Mouse (Mus musculus) kidney, embryonic 16.5 days (tissue): ENCODE measurements around the gene Rnf4. TPM values are rescaled to one million over a fixed set of nuclear protein-coding genes. Genes with fewer than 3 reads are reported as not detected.
A peak's percentile ranks its signal among the peaks of the same experiment; 100 is the strongest.

Experiments used
- ATAC-seq: fragments of 200-750 bp; cut with Nextera tagmentation; 2 replicates; pipeline ENCODE4 v1.8.0; 2017; ENCODE audit warnings: moderate TSS enrichment; ENCODE audit not compliant: low FRiP score, low TSS enrichment
- H3K27ac ChIP-seq: fragments of 300-500 bp; sonication (generic); 2 replicates; pipeline ENCODE4 v1.5.1; 2014; ENCODE audit warnings: low read length
- H3K27me3 ChIP-seq: fragments of 300-500 bp; sonication (generic); 2 replicates; pipeline ENCODE4 v1.6.1; 2014; ENCODE audit warnings: low read length, control low read depth, mixed read lengths; ENCODE audit not compliant: insufficient read depth
- H3K36me3 ChIP-seq: fragments of 300-500 bp; sonication (generic); 2 replicates; pipeline ENCODE4 v1.6.1; 2014; ENCODE audit warnings: low read length, control low read depth, mixed read lengths; ENCODE audit not compliant: insufficient read depth
- H3K4me1 ChIP-seq: fragments of 300-500 bp; sonication (generic); 2 replicates; pipeline ENCODE4 v1.6.1; 2014; ENCODE audit warnings: low read length, control low read depth, mixed read lengths; ENCODE audit not compliant: insufficient read depth
- H3K4me2 ChIP-seq: fragments of 300-500 bp; sonication (generic); replicated peaks from 2 replicates; pipeline ENCODE4 v1.6.1; 2014; ENCODE audit warnings: low read depth, low read length
- H3K4me3 ChIP-seq: fragments of 300-500 bp; sonication (generic); 2 replicates; pipeline ENCODE4 v1.5.1; 2014; ENCODE audit warnings: mild to moderate bottlenecking, low read length
- H3K9ac ChIP-seq: fragments of 300-500 bp; sonication (generic); replicated peaks from 2 replicates; pipeline ENCODE4 v1.6.1; 2014; ENCODE audit warnings: low read length
- H3K9me3 ChIP-seq: fragments of 300-500 bp; sonication (generic); 2 replicates; pipeline ENCODE4 v1.6.1; 2016; ENCODE audit warnings: low read length, control low read depth
- WGBS: fragments of 180-500 bp; shearing (Covaris S2); extraction: QIAGEN DNeasy Blood & Tissue Kit; methylation state at CpG from one replicate; pipeline ENCODE4 v1.1.7; 2014; 5-methylcytosine and 5-hydroxymethylcytosine counted together
- polyA plus RNA-seq: library from polyadenylated mRNA; unstranded; fragments of >200 nt; fragmentation: Nextera tagmentation; extraction: Ambion mirVana; gene quantifications from 2 replicates; pipeline ENCODE4 v1.2.1, GENCODE M21; 2015

Gene Rnf4
- polyA plus RNA-seq, 1 experiment from 2014 or later, result 192 TPM

DNA sequence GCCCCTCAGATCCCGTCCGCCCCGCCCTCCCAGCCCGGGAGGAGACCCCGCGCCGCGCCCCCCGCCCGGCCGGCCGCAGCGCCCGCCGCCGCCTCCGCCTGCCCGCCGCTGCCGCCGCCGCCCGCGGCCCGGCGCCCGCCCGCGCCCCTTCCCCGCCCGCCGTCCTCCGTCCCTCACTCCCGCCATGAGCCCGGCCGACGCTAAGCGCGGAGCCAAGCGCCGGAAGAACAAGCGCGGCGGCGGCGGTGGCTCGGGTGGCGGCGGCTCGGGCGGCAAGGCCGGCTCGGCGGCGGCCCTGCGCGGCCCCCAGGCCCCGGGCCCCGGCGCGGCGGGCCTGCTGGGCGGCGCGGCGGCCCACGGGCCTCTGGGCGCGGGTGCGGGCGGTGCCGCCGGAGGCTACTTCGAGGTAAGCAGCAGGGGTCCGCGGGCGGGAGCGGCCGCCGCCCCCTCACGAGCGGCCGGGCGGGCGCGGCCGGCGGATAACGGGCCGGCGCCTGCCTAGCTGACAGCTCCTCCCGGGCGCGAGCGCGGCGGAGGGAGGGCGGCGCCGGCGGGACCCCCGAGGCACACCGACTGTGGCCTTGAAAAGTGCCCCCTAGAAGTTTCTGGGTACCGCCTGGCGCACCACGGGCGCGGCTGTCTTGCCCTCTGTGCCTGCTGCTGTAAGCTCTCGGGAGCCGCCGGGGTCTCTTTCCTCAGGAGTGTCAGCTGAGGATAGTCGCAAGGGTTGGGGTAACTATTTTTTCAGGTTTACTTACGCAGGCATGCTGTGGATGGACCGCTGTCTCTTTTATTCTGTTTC is 34.1 kb downstream of the Rnf4 start:
- H3K9ac ChIP-seq, result peak overlapping the region; percentile 91
- H3K36me3 ChIP-seq, result no peaks in the 10 kb centered on the region
- H3K4me3 ChIP-seq, result peak overlapping the region; percentile 88
- no peaks in the 10 kb centered on the region for H3K27me3 ChIP-seq
- WGBS, result 1% methylated on average over 43 of the region's 114 CpGs
- H3K9me3 ChIP-seq, result no peaks in the 10 kb centered on the region
- peak overlapping the region; percentile 65 for H3K27ac ChIP-seq
- H3K4me1 ChIP-seq, result peaks cover 21% of the 10 kb centered on the region
- ATAC-seq, result no peak
- peak overlapping the region; percentile 90 for H3K4me2 ChIP-seq

DNA sequence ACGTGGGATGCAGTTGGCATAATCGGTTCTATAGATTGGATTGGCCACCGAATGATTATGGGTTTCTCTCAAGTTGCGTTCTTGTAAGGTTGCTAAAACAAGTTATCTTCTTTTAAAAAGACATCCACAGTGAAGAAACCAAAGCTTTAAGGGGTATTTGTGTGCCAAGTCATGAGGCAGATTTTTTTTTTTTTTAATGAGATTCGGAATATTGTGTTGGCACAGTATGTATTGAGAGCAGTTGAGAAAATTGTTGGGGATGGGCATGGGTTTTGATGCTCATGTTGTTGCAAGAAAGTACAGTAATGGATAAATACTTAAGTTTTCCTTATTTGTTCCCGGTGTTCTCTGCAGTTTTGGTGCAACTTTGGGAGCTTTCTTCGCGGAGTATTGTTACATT is 34.8 kb downstream of the Rnf4 start:
- H3K27me3 ChIP-seq, result no peaks in the 10 kb centered on the region
- no peak for ATAC-seq
- H3K4me1 ChIP-seq, result peaks cover 21% of the 10 kb centered on the region
- no peaks in the 10 kb centered on the region for H3K9me3 ChIP-seq
- 24% methylated on average over 8 of the region's 8 CpGs for WGBS
- no peak overlapping the region for H3K27ac ChIP-seq
- peak overlapping the region; percentile 91 for H3K9ac ChIP-seq
- H3K4me3 ChIP-seq, result peak overlapping the region; percentile 88
- no peaks in the 10 kb centered on the region for H3K36me3 ChIP-seq
- peak overlapping the region; percentile 90 for H3K4me2 ChIP-seq

DNA sequence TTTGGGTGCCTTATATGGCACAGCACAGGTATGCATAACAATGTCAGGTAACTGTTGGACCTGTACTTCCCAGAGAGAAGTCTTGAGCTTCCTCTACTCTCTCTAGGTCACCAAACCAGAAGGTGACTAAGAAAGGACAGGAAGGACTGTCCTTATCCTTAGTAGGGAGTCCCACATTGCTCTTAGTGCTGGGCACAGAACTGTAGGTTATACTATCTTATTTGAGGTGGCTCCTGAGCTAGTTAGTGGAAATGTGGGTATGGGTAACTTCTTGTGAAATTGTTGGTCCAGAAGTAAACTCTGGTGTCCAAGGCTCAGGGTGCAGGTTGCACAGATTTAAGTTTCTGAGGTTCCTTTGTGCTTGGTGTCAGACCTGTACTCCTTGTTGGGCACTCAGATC is 36.1 kb downstream of the Rnf4 start:
- no peaks in the 10 kb centered on the region for H3K36me3 ChIP-seq
- H3K4me1 ChIP-seq, result peaks cover 21% of the 10 kb centered on the region
- no peaks in the 10 kb centered on the region for H3K9me3 ChIP-seq
- H3K9ac ChIP-seq, result no peak overlapping the region
- H3K4me2 ChIP-seq, result no peak overlapping the region
- H3K27me3 ChIP-seq, result no peaks in the 10 kb centered on the region
- ATAC-seq, result no peak
- no peak overlapping the region for H3K4me3 ChIP-seq
- H3K27ac ChIP-seq, result no peak overlapping the region

DNA sequence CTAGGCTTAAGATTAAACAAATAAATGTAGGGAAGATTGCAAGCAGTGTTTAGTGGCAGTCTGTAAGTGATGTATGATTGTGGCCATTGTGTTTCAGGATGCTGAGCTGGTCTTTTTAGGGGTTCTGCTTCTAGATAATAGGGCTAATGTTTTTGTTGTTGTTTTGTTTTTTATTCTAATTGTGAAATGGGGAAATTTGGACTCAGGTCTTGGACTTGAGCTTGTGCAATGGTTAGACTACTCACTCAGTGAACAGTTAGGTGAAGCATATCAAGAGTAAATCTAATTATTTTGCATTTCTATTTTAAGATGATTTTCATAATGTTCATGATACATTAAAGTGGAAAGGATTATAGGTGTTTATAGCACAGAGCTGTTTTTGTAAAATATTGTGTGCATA is 36.5 kb downstream of the Rnf4 start:
- no peak overlapping the region for H3K4me3 ChIP-seq
- peaks cover 21% of the 10 kb centered on the region for H3K4me1 ChIP-seq
- H3K27ac ChIP-seq, result no peak overlapping the region
- H3K9me3 ChIP-seq, result no peaks in the 10 kb centered on the region
- no peaks in the 10 kb centered on the region for H3K36me3 ChIP-seq
- no peak overlapping the region for H3K9ac ChIP-seq
- no peaks in the 10 kb centered on the region for H3K27me3 ChIP-seq
- ATAC-seq, result no peak
- no peak overlapping the region for H3K4me2 ChIP-seq

DNA sequence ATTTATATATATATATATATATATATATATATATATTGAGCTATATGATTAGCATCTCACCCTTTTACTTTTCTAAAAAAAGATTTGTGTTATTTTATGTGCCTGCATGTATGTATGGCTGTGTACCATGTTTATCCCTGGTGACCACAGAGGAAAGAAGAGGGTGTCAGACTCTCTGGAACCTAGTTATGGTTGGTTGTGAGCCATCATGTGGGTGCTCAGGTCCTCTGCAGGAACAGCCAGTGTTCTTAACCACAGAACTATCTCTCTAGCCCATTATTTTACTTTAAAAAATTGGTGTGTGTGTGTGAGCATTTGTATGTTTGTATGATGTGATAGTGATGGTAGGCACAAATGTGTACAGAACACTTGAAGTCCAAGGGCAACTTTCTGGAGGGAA is 42.7 kb downstream of the Rnf4 start:
- H3K9me3 ChIP-seq, result no peaks in the 10 kb centered on the region
- H3K9ac ChIP-seq, result no peak overlapping the region
- H3K36me3 ChIP-seq, result no peaks in the 10 kb centered on the region
- no peak overlapping the region for H3K4me2 ChIP-seq
- H3K27ac ChIP-seq, result no peak overlapping the region
- ATAC-seq, result no peak
- H3K4me3 ChIP-seq, result no peak overlapping the region
- H3K27me3 ChIP-seq, result no peaks in the 10 kb centered on the region
- no peaks in the 10 kb centered on the region for H3K4me1 ChIP-seq

DNA sequence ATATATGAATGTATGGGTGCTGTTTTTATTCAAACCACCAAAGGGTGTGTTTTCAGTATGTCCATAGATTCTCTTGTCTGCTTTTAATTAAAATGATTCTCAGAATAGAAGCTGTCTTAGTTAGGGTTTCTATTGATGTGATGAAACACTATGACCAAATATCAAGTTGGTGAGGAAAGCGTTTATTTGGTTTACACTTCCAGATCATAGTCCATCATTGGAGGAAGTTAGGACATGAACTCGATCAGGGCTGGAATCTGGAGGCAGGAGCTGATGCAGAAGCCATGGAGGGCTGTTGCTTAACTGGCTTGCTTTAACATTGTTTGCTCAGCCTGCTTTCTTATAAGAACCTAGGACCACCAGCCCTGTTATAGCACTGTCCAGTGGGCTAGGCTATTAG is 45.6 kb downstream of the Rnf4 start:
- H3K9me3 ChIP-seq, result peaks cover 10% of the 10 kb centered on the region
- WGBS, result 94% methylated on average over 2 of the region's 2 CpGs
- no peak overlapping the region for H3K27ac ChIP-seq
- ATAC-seq, result no peak
- H3K4me3 ChIP-seq, result no peak overlapping the region
- H3K27me3 ChIP-seq, result no peaks in the 10 kb centered on the region
- H3K9ac ChIP-seq, result no peak overlapping the region
- H3K36me3 ChIP-seq, result peaks cover 10% of the 10 kb centered on the region
- H3K4me2 ChIP-seq, result no peak overlapping the region
- H3K4me1 ChIP-seq, result no peaks in the 10 kb centered on the region

DNA sequence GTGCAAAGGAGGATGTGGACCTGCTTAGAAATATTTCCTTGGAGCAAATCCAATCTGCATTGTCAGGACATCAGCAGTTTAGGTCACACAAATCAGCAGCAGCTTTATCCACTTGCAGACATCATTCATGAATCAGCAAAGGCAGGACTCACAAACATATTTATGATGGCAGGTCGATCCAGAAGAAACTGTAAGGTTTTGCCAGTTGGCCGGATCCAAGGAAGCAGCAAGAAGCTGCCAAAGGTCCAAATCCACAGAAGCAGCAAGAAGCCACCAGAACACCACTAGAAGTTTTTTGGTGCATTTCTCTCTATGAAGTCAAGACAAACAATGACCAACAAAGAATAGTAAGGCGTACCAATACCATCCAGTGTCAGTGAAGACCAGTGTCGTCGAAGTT is 49.5 kb downstream of the Rnf4 start:
- Histone ChIP-seq H3K27me3 (no peaks in the 10 kb centered on the region), H3K4me2 (no peak overlapping the region), H3K9ac (no peak overlapping the region), H3K36me3 (peaks cover 10% of the 10 kb centered on the region), H3K4me3 (no peak overlapping the region), H3K4me1 (no peaks in the 10 kb centered on the region), H3K9me3 (peaks cover 10% of the 10 kb centered on the region), H3K27ac (no peak overlapping the region)
- 96% methylated on average over 5 of the region's 5 CpGs for WGBS
- ATAC-seq, result no peak

DNA sequence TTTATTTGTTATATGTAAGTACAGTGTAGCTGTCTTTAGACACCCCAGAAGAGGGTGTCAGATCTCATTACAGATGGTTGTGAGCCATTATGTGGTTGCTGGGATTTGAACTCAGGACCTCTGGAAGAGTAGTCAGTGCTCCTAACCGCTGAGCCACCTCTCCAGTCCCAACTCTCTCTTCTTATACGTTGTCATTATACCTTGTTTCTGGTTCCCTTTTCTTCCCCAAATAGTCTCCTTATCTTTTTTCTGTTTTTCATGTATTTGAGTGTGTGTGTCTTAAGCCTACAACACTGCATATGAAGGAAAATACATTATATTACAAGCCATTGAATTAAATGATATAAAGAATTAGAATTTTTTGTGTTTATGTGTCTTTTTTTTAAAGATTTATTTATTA is 50.7 kb downstream of the Rnf4 start:
- H3K27me3 ChIP-seq, result no peaks in the 10 kb centered on the region
- no peak overlapping the region for H3K9ac ChIP-seq
- no peaks in the 10 kb centered on the region for H3K4me1 ChIP-seq
- H3K9me3 ChIP-seq, result peaks cover 10% of the 10 kb centered on the region
- H3K4me2 ChIP-seq, result no peak overlapping the region
- H3K27ac ChIP-seq, result no peak overlapping the region
- no peak overlapping the region for H3K4me3 ChIP-seq
- no peak for ATAC-seq
- H3K36me3 ChIP-seq, result peaks cover 10% of the 10 kb centered on the region
- WGBS, result 96% methylated on average over 2 of the region's 2 CpGs

DNA sequence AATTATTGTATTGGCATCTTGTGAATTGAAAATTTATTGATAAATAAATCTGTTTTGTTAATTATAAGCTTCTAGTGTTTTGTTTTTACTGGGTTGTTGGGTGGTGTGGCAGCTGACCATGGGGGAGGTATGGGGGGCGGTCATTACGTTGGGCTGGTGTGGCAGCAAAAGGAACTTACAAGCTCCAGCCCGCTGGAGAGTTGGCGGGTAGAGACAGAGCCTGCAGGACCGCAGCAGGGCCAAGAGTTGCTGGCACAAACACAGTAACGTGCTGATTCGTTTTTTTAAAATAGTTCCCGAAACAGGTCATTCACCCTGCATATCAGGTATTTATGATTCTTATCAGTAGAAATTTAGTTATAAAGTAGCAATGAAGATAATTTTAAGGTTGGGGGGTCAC is 57.2 kb downstream of the Rnf4 start:
- no peaks in the 10 kb centered on the region for H3K36me3 ChIP-seq
- no peaks in the 10 kb centered on the region for H3K27me3 ChIP-seq
- H3K27ac ChIP-seq, result no peak overlapping the region
- H3K9me3 ChIP-seq, result no peaks in the 10 kb centered on the region
- no peak overlapping the region for H3K4me3 ChIP-seq
- WGBS, result 80% methylated on average over 8 of the region's 8 CpGs
- no peak overlapping the region for H3K9ac ChIP-seq
- H3K4me2 ChIP-seq, result no peak overlapping the region
- no peak for ATAC-seq
- H3K4me1 ChIP-seq, result no peaks in the 10 kb centered on the region

DNA sequence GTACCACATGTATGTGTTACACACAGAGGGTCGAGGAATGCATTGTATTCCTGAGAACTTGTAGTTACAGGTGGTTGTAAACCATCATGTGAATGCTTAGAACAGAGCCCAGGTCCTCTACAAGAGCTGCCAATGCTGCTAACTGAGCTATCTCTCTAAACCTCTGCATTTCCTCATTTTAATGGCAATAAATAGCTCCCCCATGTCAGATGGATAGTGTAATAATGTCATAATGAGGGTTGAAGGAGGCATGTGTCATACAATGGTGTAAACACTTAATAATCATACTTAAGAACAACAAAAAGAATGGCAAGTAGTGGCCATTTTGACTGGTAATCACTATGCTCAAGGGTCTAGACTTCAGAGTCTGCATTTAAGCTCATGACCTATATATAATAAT is 59.3 kb downstream of the Rnf4 start:
- Histone ChIP-seq H3K27me3 (no peaks in the 10 kb centered on the region), H3K9me3 (no peaks in the 10 kb centered on the region), H3K27ac (no peak overlapping the region), H3K9ac (no peak overlapping the region), H3K36me3 (no peaks in the 10 kb centered on the region), H3K4me2 (no peak overlapping the region), H3K4me3 (no peak overlapping the region), H3K4me1 (no peaks in the 10 kb centered on the region)
- WGBS, result 91% methylated on average over 1 of the region's 1 CpGs
- ATAC-seq, result no peak
